Mouse (Mus musculus) thymus, postnatal 14 days (tissue): ENCODE results near the gene Mllt11.
"Not testable (repeated sequence)": the region's sequence is repeated elsewhere in the genome, so short reads cannot be mapped to it uniquely, and the experiment has no call there.

Experiments used
- DNase-seq: peaks from one replicate; pipeline ENCODE4 v3.0.0; 2021

Mllt11 gene

GRCm38 (mm10) chr3:95216655-95217254 is 15.2 kb downstream of the Mllt11 start:
- no peak for DNase-seq

GRCm38 (mm10) chr3:95213609-95213975 is 18.4 kb downstream of the Mllt11 start:
- DNase-seq = no peak

- DNase-seq = not testable (repeated sequence)
Observed at GRCm38 (mm10) chr3:95212889-95213608, 18.9 kb downstream of the Mllt11 start.

- DNase-seq = peak; percentile 68
Observed at GRCm38 (mm10) chr3:95210585-95210984, 21.4 kb downstream of the Mllt11 start.

GRCm38 (mm10) chr3:95208286-95208685 is 23.7 kb downstream of the Mllt11 start:
- DNase-seq = no peak

GRCm38 (mm10) chr3:95203880-95204279 is 28.1 kb downstream of the Mllt11 start:
- no peak for DNase-seq

GRCm38 (mm10) chr3:95200562-95200961 is 31.4 kb downstream of the Mllt11 start:
- DNase-seq = no peak

- no peak for DNase-seq
Observed at GRCm38 (mm10) chr3:95200132-95200531, 31.8 kb downstream of the Mllt11 start.

- no peak for DNase-seq
Observed at GRCm38 (mm10) chr3:95199101-95199500, 32.9 kb downstream of the Mllt11 start.

- DNase-seq = no peak
Observed at GRCm38 (mm10) chr3:95195772-95196171, 36.2 kb downstream of the Mllt11 start.

- no peak for DNase-seq
Observed at GRCm38 (mm10) chr3:95194721-95195135, 37.2 kb downstream of the Mllt11 start.

- no peak for DNase-seq
Observed at GRCm38 (mm10) chr3:95186888-95187287, 45.1 kb downstream of the Mllt11 start.

GRCm38 (mm10) chr3:95186100-95186499 is 45.9 kb downstream of the Mllt11 start:
- no peak for DNase-seq

- DNase-seq = no peak
Observed at GRCm38 (mm10) chr3:95184796-95185577, 47.0 kb downstream of the Mllt11 start.

- DNase-seq = no peak
Observed at GRCm38 (mm10) chr3:95181841-95182240, 50.1 kb downstream of the Mllt11 start.

- DNase-seq = no peak
Observed at GRCm38 (mm10) chr3:95179890-95180289, 52.1 kb downstream of the Mllt11 start.

- no peak for DNase-seq
Observed at GRCm38 (mm10) chr3:95178948-95179347, 53.0 kb downstream of the Mllt11 start.

GRCm38 (mm10) chr3:95177583-95177982 is 54.4 kb downstream of the Mllt11 start:
- no peak for DNase-seq

- no peak for DNase-seq
Observed at GRCm38 (mm10) chr3:95176500-95176899, 55.5 kb downstream of the Mllt11 start.

GRCm38 (mm10) chr3:95174011-95174592 is 57.9 kb downstream of the Mllt11 start:
- peak; percentile 89 for DNase-seq

GRCm38 (mm10) chr3:95173256-95173949 is 58.6 kb downstream of the Mllt11 start:
- peak; percentile 11 for DNase-seq

- peak; percentile 7 for DNase-seq
Observed at GRCm38 (mm10) chr3:95172526-95173255, 59.3 kb downstream of the Mllt11 start.
